Mouse (Mus musculus) ES-Bruce4 (cell line): ENCODE measurements at regions not wholly inside any gene's neighbourhood (a gene's known extent, or its start where the extent isn't known, plus 50 kb on each side); places are given as distances from the start of the nearest gene placed in this dataset.

Experiments used
- CTCF ChIP-seq: IDR thresholded peaks from one replicate; pipeline ENCODE4 v1.8.1; 2011; ENCODE audit warnings: low read depth, low read length
- EP300 ChIP-seq: IDR thresholded peaks from 2 replicates; pipeline ENCODE4 v1.6.1; 2011; ENCODE audit warnings: low read depth, low read length; ENCODE audit not compliant: insufficient read depth
- POLR2A ChIP-seq: IDR thresholded peaks from one replicate; pipeline ENCODE4 v1.8.1; 2011; ENCODE audit warnings: low read length; ENCODE audit not compliant: insufficient read depth

GRCm38 (mm10) chr7:95926119-95927039 is 244.7 kb upstream of the Tenm4 start:
- TF ChIP-seq CTCF (no peak), POLR2A (no peak), EP300 (no peak)
